Mouse (Mus musculus) NIH3T3 (cell line): ENCODE measurements at regions not wholly inside any gene's neighbourhood (a gene's known extent, or its start where the extent isn't known, plus 50 kb on each side); places are given as distances from the start of the nearest gene placed in this dataset.
A peak's percentile ranks its signal among the peaks of the same experiment; 100 is the strongest.
"Not testable (repeated sequence)": the region's sequence is repeated elsewhere in the genome, so short reads cannot be mapped to it uniquely, and the experiment has no call there.

Source experiments
- DNase-seq: peaks from one replicate; pipeline ENCODE4 v3.0.0-alpha.2; 2012; ENCODE audit warnings: low read depth

GRCm38 (mm10) chr17:54753396-54753994, 454.7 kb upstream of the Slc5a7 start:
- DNase-seq = no peak

- DNase-seq = no peak
Measured at GRCm38 (mm10) chr17:54752917-54753316, 454.1 kb upstream of the Slc5a7 start.

GRCm38 (mm10) chr17:54735836-54736235, 437.0 kb upstream of the Slc5a7 start:
- no peak for DNase-seq

GRCm38 (mm10) chr17:54727660-54728059, 428.8 kb upstream of the Slc5a7 start:
- no peak for DNase-seq

GRCm38 (mm10) chr17:54726693-54727092, 427.9 kb upstream of the Slc5a7 start:
- no peak for DNase-seq

GRCm38 (mm10) chr17:54713026-54713425, 414.2 kb upstream of the Slc5a7 start:
- no peak for DNase-seq

- DNase-seq = not testable (repeated sequence)
Measured at GRCm38 (mm10) chr17:54707811-54708210, 409.0 kb upstream of the Slc5a7 start.

GRCm38 (mm10) chr17:54701346-54702108, 402.7 kb upstream of the Slc5a7 start:
- no peak for DNase-seq

GRCm38 (mm10) chr17:54694637-54695036, 395.8 kb upstream of the Slc5a7 start:
- no peak for DNase-seq

GRCm38 (mm10) chr17:54685143-54686040, 386.6 kb upstream of the Slc5a7 start:
- no peak for DNase-seq

GRCm38 (mm10) chr17:54678111-54678510, 379.3 kb upstream of the Slc5a7 start:
- no peak for DNase-seq

- DNase-seq = no peak
Measured at GRCm38 (mm10) chr17:54669499-54669898, 370.7 kb upstream of the Slc5a7 start.

GRCm38 (mm10) chr17:54662558-54663245, 363.9 kb upstream of the Slc5a7 start:
- DNase-seq = peak; percentile 18

- no peak for DNase-seq
Measured at GRCm38 (mm10) chr17:54656553-54656952, 357.7 kb upstream of the Slc5a7 start.
